Mouse (Mus musculus): ENCODE measurements around the gene Pard3.
"Not testable (repeated sequence)": the region's sequence is repeated elsewhere in the genome, so short reads cannot be mapped to it uniquely, and the experiment has no call there.

The Pard3 gene

DNA sequence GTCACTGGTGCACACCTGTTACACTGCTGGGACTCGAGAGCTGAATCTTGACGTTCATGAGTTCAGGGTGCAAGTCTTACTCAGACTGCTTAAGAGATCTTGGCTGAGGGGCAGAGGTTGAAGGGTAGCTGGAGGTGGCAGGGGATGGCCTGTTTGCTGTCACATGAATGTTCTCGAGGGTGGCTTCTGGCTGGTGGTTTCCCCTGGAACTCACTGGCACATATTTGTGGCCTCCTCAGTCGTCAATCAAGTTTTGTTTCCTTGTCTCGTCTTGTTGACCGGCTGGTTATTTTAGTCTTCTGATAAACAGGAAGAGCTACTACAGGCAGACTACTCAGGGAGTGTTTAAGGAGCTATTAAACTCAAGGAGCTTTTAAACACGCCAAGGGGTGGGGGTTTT is 79.9 kb downstream of the Pard3 start:
- no peak for DNase-seq

GRCm38 (mm10) chr8:127144562-127144961 is 80.9 kb downstream of the Pard3 start:
- no peak for DNase-seq

GRCm38 (mm10) chr8:127145135-127145534 is 81.4 kb downstream of the Pard3 start:
- DNase-seq = no peak

GRCm38 (mm10) chr8:127146055-127146454 is 82.4 kb downstream of the Pard3 start:
- no peak for DNase-seq

DNA sequence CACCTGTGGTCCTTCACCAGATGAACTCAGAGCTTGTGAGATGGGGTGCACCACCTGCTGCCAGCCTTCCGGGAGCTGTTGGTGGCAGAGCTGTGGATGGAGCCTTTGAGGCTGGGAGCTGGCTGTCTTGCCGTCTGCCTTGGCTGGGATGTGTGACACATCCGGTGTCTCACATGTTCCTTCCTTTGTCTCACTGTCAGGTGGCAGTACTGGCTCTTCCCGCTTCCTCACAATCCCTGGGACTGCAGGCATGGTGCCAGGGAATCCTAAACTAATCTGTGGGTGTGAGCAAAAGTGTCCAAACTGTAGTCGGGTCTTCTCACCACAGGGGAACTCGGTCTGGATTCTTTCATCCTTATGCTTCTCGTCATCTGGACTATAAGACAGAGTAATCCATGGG is 85.1 kb downstream of the Pard3 start:
- no peak for DNase-seq

DNA sequence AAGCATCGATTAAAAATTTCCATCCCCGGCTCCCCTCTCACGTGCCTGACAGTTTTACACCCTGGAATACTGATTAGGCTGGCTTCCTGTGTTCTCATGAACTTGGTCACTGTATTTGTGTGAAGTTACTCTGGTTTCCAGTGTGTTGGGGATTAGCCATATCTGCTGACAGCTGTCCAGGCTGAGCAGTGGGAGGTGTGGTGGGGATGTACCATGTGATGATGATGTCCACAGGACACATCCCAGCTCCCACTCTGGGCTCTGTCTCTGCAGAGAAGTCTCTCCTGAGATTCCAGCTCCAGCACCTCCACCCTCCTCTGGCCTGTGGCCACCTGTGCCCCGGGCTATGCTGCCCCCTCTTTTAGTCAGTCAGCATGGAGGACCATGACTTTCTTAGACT is 87.0 kb downstream of the Pard3 start:
- DNase-seq = no peak

DNA sequence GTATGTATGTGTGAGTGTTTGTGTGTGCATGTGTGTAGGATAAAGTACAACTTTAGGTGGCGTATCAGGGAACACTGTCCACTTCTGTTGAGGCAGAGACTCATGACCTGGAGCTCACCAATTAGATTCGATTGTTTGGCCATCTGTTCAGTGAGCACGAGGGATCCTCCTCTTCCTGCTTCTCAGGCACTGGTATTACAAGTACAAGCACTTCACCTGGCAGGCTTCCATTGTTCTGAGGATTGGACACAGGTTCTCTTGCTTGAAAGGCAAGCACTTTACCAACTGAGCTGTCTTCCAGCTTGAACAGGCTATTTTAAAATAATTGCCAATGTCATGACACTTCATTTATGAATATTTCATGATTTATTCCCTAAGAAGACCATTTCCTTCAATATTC is 88.0 kb downstream of the Pard3 start:
- DNase-seq = no peak

GRCm38 (mm10) chr8:127157087-127157486 is 93.4 kb downstream of the Pard3 start:
- DNase-seq = no peak

DNA sequence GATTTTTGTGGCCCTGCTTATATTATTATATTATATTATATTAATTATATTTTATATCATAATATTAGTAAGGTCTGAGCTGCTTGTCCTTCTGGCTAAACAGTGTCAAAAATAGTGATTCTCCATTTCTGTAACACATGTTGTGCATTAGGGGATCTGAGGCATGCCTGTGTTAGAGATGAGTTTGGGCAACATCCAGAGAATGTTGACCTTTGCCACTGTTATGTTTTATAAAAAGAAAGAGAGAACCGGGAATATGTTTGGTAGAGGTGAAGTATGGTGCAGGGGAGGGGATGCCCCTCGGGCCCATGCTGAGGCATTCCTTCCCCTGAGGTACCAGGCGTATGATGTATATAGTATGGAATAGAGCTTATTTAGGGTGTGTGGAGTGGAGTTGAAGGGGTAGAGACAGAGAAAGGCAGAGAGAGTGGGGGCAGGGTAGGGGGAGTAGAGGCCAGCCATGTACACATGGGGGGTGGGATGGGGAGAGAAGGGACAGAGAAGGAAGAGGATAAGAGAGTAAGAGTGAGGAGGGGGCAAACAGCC is 95.8 kb downstream of the Pard3 start:
- DNase-seq = no peak

- no peak for DNase-seq
Measured at GRCm38 (mm10) chr8:127161854-127162253, 98.2 kb downstream of the Pard3 start.

GRCm38 (mm10) chr8:127162821-127163220 is 99.1 kb downstream of the Pard3 start:
- no peak for DNase-seq

DNA sequence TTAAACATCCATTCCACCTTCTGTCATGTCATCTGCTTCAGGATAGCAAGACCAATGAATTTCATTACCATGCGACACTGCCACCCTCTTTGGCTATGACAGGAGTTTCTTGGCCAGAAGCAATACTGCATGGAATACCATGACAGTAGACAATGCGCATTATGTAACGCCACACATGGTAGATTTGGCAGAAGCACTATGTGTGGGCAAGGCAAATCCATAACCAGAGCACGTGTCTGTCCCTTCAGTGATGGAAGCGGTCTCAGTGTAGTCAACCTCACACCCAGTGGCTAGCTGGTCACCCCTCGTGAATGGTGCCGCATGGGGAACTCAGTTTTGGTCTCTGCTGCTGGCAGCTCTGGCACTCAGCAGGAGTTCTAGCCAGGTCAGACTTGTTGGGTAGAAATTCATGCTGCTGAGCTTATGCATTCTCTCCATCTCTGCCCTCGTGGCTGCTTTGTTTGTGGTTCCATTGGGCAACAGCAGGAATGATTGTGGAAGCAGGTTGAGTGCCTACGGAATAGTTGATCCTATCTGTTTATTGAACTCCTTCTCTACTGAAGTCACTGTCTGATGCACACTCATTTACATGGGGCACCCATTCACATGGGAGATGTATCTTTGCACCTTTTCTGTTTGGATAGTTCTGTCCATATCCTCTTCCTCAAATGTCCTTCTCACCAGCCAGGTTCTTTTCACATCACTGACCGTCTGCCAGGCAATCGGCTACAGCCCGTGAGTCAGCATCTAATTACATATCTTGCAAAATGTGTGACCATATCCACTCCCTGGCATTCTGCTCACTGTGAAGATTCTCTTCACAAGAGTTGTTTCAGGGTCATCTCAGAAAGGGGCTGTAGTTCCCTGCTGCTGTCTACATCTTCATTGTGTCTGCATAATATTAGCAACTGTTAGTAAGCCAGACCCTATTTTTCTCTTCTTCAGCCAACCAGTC is 100.9 kb downstream of the Pard3 start:
- no peak for DNase-seq

GRCm38 (mm10) chr8:127168496-127168895 is 104.8 kb downstream of the Pard3 start:
- DNase-seq = no peak

- DNase-seq = no peak
Measured at GRCm38 (mm10) chr8:127169361-127169760, 105.7 kb downstream of the Pard3 start.

- not testable (repeated sequence) for DNase-seq
Measured at GRCm38 (mm10) chr8:127170372-127170771, 106.7 kb downstream of the Pard3 start.

- no peak for DNase-seq
Measured at GRCm38 (mm10) chr8:127170930-127171329, 107.2 kb downstream of the Pard3 start.

DNA sequence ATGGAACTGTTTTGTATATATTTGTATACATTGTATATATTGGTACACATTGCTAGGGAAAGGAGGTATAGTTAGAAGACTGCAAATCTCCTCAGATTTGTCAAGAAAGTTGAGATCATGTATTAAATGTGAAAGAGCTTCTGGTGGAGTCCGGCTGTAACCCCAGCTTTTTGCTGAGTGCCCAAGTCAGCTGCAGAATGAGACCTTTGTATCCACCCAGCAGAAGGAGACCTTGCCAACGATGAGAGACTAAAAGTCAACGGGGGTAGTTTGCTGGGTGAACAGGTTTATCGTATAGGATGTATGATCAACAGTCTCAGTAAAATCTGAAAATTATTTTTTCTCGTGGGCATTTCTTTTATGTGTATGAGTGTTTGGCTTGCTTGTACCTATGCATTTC is 109.8 kb downstream of the Pard3 start:
- DNase-seq = no peak

DNA sequence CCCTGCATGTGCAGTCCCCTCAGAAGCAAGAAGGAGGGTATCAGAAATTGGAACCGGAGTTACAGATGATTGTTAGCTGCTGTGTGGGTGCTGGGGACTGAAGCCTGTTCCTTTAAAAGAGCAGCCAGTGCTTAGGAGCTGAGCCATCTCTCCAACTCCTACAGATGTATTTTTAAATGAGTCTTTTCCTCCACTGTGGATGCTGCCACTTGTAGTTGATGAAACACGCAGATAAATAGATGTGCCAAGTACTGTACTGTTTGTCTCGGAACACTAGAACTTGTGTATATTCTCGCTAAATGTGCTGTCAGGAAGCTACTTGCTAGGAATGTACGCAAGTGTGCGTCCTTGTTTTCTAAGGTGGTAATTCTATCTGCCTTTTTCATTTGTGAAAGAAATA is 110.7 kb downstream of the Pard3 start:
- peak; percentile 39 for DNase-seq

DNA sequence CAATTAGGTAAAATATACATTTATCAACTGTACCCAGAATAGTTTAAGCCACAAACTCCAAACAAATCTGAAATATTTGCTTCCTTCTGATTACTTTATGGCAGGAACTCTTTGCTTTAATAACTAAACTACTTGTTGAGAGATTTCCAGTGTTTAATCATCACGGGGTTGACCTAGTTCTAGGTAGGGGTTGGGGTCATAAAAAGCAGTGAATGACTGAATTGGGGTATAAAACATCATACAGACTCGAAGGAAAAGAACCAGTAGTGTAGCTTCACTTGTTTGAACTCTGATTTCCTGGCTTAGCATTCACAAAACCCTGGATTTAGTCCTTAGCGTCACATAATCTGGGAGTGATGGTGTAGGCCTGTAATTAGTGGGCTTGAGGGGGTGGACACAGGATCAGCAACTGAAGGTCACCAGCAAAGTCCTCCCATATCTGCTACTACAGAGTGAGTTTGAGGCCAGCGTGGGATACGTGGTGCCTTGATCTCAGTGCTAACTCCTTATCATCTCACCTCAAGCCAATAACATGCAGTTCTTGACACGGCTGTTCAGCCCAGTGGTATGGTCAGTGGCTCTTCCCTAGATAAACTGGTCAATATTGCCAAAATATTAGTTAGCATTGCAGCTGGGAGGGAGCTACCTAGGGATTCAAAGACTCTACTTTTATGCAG is 111.6 kb downstream of the Pard3 start:
- DNase-seq = no peak

DNA sequence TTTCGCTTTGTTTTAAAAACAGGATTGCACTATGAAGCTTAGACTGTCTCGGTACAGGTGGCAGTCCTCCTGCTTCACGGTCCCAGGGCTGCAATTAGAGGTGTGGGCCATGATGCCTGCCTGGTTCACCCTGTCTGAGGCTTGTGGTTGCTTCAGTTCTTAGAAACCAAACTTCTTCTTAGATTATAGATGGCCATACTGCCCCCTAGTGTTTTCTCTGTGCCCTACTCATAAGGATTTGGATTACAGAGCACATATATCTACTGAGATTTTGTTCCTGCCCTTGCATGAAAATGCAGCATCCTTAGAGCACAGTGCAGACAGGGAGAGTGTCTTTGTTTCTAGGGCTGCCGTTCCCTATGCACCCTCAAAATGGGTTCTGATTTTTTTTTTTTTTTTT is 114.9 kb downstream of the Pard3 start:
- peak; percentile 58 for DNase-seq

GRCm38 (mm10) chr8:127181246-127181645 is 117.6 kb downstream of the Pard3 start:
- DNase-seq = no peak

- DNase-seq = peak; percentile 20
Measured at GRCm38 (mm10) chr8:127182065-127182464, 118.4 kb downstream of the Pard3 start.

GRCm38 (mm10) chr8:127183533-127183932 is 119.8 kb downstream of the Pard3 start:
- no peak for DNase-seq

- no peak for DNase-seq
Measured at GRCm38 (mm10) chr8:127184025-127184424, 120.3 kb downstream of the Pard3 start.
